Mouse (Mus musculus): ENCODE results near the gene Snap25. TPM values are rescaled to one million over a fixed set of nuclear protein-coding genes. Genes with fewer than 3 reads are reported as not detected.
A peak's percentile ranks its signal among the peaks of the same experiment; 100 is the strongest.

The Snap25 gene
- polyA plus RNA-seq, 1 experiment from 2014 or later, result 266 TPM

DNA sequence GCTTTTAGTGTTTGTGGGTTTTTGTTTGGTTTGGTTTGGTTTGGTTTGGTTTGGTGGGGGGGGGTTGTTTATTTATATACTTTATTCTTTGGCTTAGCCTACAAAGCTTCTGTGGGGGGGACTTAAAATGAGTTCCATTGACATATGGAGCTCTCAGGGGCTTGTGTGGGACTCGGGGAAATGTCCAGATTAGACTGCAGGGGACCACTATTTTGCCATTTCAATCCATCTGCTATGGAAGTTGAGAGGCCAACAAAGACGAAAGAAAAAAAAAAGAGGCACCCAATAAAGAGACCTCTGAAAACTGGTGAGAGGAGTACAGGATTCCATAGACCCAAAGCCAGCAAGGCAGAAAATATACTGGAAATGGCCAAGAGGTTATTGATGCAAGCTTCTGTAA lies 9.9 kb upstream of the Snap25 start:
- no peak overlapping the region for H3K27ac ChIP-seq
- 83% methylated on average over 2 of the region's 2 CpGs for WGBS
- H3K36me3 ChIP-seq (replicated peaks; ENCODE audit: control insufficient read depth, insufficient read depth), result no peaks in the 10 kb centered on the region
- ATAC-seq (ENCODE audit: low FRiP score), result no peak
- H3K9me3 ChIP-seq (ENCODE audit: control insufficient read depth, low read length), result no peaks in the 10 kb centered on the region
- no peak overlapping the region for H3K4me2 ChIP-seq (replicated peaks)
- H3K4me3 ChIP-seq (replicated peaks; ENCODE audit: low read length), result no peak overlapping the region
- H3K4me1 ChIP-seq (replicated peaks; ENCODE audit: control insufficient read depth, insufficient read depth, low read length), result no peaks in the 10 kb centered on the region
- no peak overlapping the region for H3K9ac ChIP-seq
- H3K27me3 ChIP-seq (ENCODE audit: control insufficient read depth, insufficient read depth, low read length), result no peaks in the 10 kb centered on the region
- no peak for DNase-seq (ENCODE audit: low spot score)

DNA sequence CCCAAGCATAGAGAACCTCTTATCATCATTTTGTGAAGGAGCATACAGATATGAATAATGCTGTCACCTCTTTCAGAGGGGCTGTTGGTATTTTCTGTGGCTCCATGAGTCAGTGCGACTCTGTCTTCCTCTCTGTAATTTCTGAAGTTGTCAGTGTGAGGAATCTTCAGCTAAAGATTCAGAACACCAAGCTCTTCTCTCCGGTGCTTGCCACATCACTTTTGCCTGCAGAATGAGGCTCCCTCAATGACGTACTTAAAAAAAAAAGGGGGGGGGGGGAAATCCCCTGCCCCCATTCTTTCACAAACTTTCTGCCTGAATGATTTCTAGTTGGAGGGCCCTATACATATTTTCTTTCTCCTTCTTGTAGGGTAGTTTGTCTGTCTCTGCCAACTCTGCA lies 2.1 kb upstream of the Snap25 start:
- DNase-seq (ENCODE audit: low spot score), result no peak
- H3K4me3 ChIP-seq (replicated peaks; ENCODE audit: low read length), result no peak overlapping the region

DNA sequence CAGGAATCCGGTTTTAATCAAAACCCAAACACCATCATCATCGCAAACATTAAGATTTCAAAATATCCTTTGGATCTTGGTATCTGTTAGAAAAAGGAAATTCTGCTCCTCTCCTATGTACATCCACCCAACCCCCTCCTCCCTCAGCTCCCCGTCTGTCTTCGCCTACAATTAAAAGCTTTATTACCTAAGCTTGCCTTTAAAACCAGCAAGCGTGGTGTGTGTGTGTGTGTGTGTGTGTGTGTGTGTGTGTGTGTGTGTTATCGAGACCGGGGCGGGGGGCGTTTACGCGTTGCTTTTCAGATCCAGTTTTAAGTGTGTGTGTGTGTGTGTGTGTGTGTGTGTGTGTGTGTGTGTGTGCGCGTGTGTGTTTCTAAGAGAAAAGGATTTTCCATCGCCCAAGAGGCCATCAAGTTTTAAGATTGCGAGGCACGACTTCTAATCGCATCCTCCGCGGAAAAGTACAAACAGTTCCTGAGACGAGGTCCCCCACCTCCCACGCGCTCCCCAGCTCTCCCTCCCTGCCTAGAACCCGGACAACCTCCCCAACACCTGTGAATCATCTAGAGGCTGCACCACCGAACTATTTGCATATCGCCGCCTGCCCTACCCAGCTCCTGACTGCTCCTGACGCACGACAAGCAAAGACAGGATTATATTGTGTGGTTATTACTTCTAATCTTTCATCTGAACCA lies 1.4 kb upstream of the Snap25 start:
- peak overlapping the region; percentile 68 for H3K4me2 ChIP-seq (replicated peaks)
- no peaks in the 10 kb centered on the region for H3K9me3 ChIP-seq (ENCODE audit: control insufficient read depth, low read length)
- peak overlapping the region; percentile 74 for H3K27ac ChIP-seq
- 4% methylated on average over 26 of the region's 28 CpGs for WGBS
- no peaks in the 10 kb centered on the region for H3K27me3 ChIP-seq (ENCODE audit: control insufficient read depth, insufficient read depth, low read length)
- H3K4me3 ChIP-seq (replicated peaks; ENCODE audit: low read length), result peak overlapping the region; percentile 55
- peaks cover 23% of the 10 kb centered on the region; the same call in 1 of the 2 replicates for H3K4me1 ChIP-seq (replicated peaks; ENCODE audit: control insufficient read depth, insufficient read depth, low read length)
- ATAC-seq (ENCODE audit: low FRiP score), result peak; percentile 16; the same call in 1 of the 2 replicates
- peak overlapping the region; percentile 66 for H3K9ac ChIP-seq
- peak; percentile 40 for DNase-seq (ENCODE audit: low spot score)
- no peaks in the 10 kb centered on the region for H3K36me3 ChIP-seq (replicated peaks; ENCODE audit: control insufficient read depth, insufficient read depth)

More for the DNA sequence above, 2.1 kb upstream of the Snap25 start:
- no peak overlapping the region for H3K9ac ChIP-seq
- no peaks in the 10 kb centered on the region for H3K27me3 ChIP-seq (ENCODE audit: control insufficient read depth, insufficient read depth, low read length)
- WGBS, result 35% methylated on average over 3 of the region's 3 CpGs
- ATAC-seq (ENCODE audit: low FRiP score), result no peak
- peaks cover 17% of the 10 kb centered on the region; the same call in 1 of the 2 replicates for H3K4me1 ChIP-seq (replicated peaks; ENCODE audit: control insufficient read depth, insufficient read depth, low read length)
- no peak overlapping the region for H3K27ac ChIP-seq
- no peaks in the 10 kb centered on the region for H3K9me3 ChIP-seq (ENCODE audit: control insufficient read depth, low read length)
- peak overlapping the region; percentile 68; the same call in 1 of the 2 replicates for H3K4me2 ChIP-seq (replicated peaks)
- no peaks in the 10 kb centered on the region for H3K36me3 ChIP-seq (replicated peaks; ENCODE audit: control insufficient read depth, insufficient read depth)

DNA sequence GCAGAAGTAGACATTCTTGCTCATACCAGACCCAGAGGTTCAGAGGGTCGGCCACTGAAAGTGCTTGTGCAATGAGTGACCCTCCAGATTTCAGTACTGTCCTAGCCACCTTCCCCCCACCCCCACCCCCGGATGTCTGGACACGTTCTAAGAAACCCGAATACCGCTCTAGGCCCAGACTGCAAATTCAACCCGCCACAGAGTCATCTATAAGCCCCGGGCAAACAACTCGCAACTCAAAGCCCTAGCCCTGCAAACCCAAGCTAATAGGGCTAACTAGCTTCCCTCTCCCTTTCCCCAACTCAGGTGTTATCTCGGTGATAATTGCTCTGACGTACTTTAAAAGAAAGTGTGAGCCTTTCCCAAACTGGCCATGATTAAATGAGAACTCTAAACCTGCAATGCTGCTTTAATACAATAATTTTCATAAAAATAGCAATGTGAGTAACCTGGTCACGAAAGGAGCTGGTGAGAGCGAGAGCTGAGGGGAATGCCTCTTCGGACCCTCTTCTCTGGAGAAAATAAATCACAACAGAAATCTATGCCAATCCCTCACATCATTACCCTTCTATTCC lies 725 bp upstream of the Snap25 start:
- H3K4me3 ChIP-seq (replicated peaks; ENCODE audit: low read length), result peak overlapping the region; percentile 55
- ATAC-seq (ENCODE audit: low FRiP score), result 0 out of 2 replicates have a peak, but pooled peaks have one; percentile 1
- H3K27me3 ChIP-seq (ENCODE audit: control insufficient read depth, insufficient read depth, low read length), result no peaks in the 10 kb centered on the region
- H3K27ac ChIP-seq, result peak overlapping the region; percentile 74
- DNase-seq (ENCODE audit: low spot score), result peak; percentile 44
- no peaks in the 10 kb centered on the region for H3K36me3 ChIP-seq (replicated peaks; ENCODE audit: control insufficient read depth, insufficient read depth)
- H3K4me1 ChIP-seq (replicated peaks; ENCODE audit: control insufficient read depth, insufficient read depth, low read length), result peaks cover 29% of the 10 kb centered on the region
- H3K9ac ChIP-seq, result peak overlapping the region; percentile 66
- peak overlapping the region; percentile 68 for H3K4me2 ChIP-seq (replicated peaks)
- under 1% methylated on average over 13 of the region's 13 CpGs for WGBS
- no peaks in the 10 kb centered on the region for H3K9me3 ChIP-seq (ENCODE audit: control insufficient read depth, low read length)

DNA sequence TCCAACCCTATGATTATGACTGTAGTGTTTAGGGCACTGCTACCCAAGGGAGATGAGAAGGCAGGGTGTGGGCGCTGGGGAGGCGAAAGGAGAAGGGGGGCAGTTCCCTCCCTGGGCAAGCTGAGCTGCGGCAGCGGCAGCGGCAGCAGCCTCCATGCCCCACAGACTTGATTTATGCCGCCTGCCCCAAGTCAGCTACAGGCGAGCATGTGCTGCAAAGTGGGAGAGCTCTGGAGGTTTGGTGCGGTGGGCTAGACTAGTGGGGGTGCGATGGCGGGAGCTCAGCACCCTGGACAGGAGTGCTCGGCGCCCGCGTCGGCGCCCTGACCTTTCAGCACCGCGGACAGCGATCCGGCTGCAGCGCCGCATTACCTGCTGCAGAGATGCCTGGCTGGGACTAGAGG lies 757 bp downstream of the Snap25 start:
- Histone ChIP-seq H3K9ac (peak overlapping the region; percentile 66), H3K27me3 (ENCODE audit: control insufficient read depth, insufficient read depth, low read length) (no peaks in the 10 kb centered on the region), H3K36me3 (replicated peaks; ENCODE audit: control insufficient read depth, insufficient read depth) (no peaks in the 10 kb centered on the region), H3K9me3 (ENCODE audit: control insufficient read depth, low read length) (no peaks in the 10 kb centered on the region), H3K27ac (peak overlapping the region; percentile 93), H3K4me3 (replicated peaks; ENCODE audit: low read length) (peak overlapping the region; percentile 55), H3K4me1 (replicated peaks; ENCODE audit: control insufficient read depth, insufficient read depth, low read length) (peaks cover 32% of the 10 kb centered on the region), H3K4me2 (replicated peaks) (peak overlapping the region; percentile 68)
- ATAC-seq (ENCODE audit: low FRiP score) (peak; percentile 67), DNase-seq (ENCODE audit: low spot score) (peak; percentile 73)
- WGBS, result 0% methylated on average over 22 of the region's 22 CpGs

DNA sequence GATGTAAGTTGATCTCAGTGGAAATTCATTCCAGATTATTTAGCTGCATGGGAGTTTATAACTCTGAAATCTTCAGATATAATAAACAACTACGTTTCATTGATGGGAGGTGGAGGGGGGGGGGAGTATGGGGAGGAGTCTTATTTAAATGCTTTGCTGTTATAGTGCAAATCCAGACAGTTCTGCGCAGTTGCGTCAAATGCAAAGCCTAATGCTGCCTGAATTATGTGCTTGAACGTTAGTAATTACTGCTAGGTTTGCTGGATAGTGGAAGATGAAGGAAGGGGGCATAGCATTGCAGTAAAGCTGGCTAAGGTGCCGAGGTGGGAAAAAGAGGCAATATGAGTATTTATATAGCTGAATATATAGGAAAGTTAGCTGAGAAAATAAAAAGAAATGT lies 2.3 kb downstream of the Snap25 start:
- 0 out of 2 replicates have a peak overlapping the region, but pooled peaks have one; percentile 4 for H3K27ac ChIP-seq
- H3K9me3 ChIP-seq (ENCODE audit: control insufficient read depth, low read length), result no peaks in the 10 kb centered on the region
- no peaks in the 10 kb centered on the region for H3K36me3 ChIP-seq (replicated peaks; ENCODE audit: control insufficient read depth, insufficient read depth)
- DNase-seq (ENCODE audit: low spot score), result no peak
- peak overlapping the region; percentile 45 for H3K9ac ChIP-seq
- no peaks in the 10 kb centered on the region for H3K27me3 ChIP-seq (ENCODE audit: control insufficient read depth, insufficient read depth, low read length)
- H3K4me3 ChIP-seq (replicated peaks; ENCODE audit: low read length), result peak overlapping the region; percentile 55
- peak overlapping the region; percentile 68 for H3K4me2 ChIP-seq (replicated peaks)
- peaks cover 32% of the 10 kb centered on the region for H3K4me1 ChIP-seq (replicated peaks; ENCODE audit: control insufficient read depth, insufficient read depth, low read length)
- ATAC-seq (ENCODE audit: low FRiP score), result no peak
- WGBS, result 51% methylated on average over 5 of the region's 5 CpGs

DNA sequence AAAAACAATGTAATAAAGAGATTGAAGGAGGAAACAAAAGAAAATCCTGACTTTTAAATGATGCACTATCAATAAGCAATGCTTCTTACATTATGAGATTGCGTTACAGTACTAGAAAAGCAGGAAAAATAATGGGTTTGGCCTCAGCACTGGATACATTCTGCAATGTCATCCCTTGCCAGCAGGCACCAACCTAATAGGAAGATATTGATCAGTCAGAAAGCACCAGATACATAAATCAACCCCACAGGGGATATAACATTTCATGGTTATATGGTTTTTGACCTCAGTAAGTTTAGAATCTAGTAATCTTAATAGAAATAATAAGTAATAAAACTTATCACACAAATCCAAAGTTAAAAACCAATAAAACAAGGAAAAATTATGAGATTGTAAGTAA lies 3.1 kb downstream of the Snap25 start:
- H3K4me3 ChIP-seq (replicated peaks; ENCODE audit: low read length), result peak overlapping the region; percentile 55; the same call in 1 of the 2 replicates
- no peaks in the 10 kb centered on the region for H3K9me3 ChIP-seq (ENCODE audit: control insufficient read depth, low read length)
- H3K27me3 ChIP-seq (ENCODE audit: control insufficient read depth, insufficient read depth, low read length), result no peaks in the 10 kb centered on the region
- H3K4me1 ChIP-seq (replicated peaks; ENCODE audit: control insufficient read depth, insufficient read depth, low read length), result peaks cover 32% of the 10 kb centered on the region
- WGBS, result 60% methylated on average over 1 of the region's 1 CpGs
- H3K4me2 ChIP-seq (replicated peaks), result peak overlapping the region; percentile 68; the same call in 1 of the 2 replicates
- no peak overlapping the region for H3K27ac ChIP-seq
- no peaks in the 10 kb centered on the region for H3K36me3 ChIP-seq (replicated peaks; ENCODE audit: control insufficient read depth, insufficient read depth)
- DNase-seq (ENCODE audit: low spot score) (no peak), ATAC-seq (ENCODE audit: low FRiP score) (no peak)
- H3K9ac ChIP-seq, result peak overlapping the region; percentile 45; the same call in 1 of the 2 replicates

DNA sequence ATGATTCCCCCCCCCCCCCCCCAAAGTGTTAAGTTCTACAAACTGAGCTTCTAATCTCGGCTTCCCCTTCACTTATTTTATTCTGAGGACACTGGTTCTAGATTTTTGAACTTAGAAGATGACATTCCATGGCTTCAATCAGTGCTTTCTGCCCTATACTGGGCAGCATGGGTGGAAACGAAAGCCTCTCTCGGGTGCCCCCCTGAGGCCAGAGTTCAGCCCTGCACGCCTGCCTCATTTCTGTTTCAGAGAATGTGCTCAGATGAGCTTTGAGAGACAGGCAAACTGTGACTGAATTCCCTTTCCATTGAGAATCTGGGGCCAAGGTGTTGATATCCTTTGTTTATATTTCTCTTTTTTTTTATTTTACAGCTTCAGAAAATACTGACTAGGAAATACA lies 7.0 kb downstream of the Snap25 start:
- Histone ChIP-seq H3K9ac (no peak overlapping the region), H3K27me3 (ENCODE audit: control insufficient read depth, insufficient read depth, low read length) (no peaks in the 10 kb centered on the region), H3K4me1 (replicated peaks; ENCODE audit: control insufficient read depth, insufficient read depth, low read length) (peaks cover 23% of the 10 kb centered on the region), H3K4me2 (replicated peaks) (no peak overlapping the region), H3K36me3 (replicated peaks; ENCODE audit: control insufficient read depth, insufficient read depth) (no peaks in the 10 kb centered on the region), H3K27ac (no peak overlapping the region), H3K9me3 (ENCODE audit: control insufficient read depth, low read length) (no peaks in the 10 kb centered on the region), H3K4me3 (replicated peaks; ENCODE audit: low read length) (no peak overlapping the region)
- no peak for DNase-seq (ENCODE audit: low spot score)
- no peak for ATAC-seq (ENCODE audit: low FRiP score)
- WGBS, result 26% methylated on average over 4 of the region's 4 CpGs

DNA sequence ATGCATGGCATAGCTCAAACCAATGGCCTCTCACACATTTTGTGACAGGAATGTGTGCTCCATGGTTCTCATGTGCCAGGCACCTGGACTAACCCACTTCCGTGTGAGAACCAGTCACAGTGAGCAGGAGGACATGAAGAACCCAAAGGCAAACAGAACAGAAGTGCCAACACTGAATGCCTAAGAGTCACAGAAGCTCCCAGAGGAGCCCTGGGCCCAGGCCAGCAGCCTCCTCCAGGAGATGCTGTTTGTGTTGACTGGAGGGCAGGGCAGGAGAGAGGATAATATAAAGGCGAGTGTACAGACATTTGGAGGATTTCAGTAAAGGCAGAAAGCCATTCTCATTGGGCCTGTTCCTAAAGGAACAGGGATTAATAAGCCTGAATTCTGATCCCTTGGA lies 25.0 kb downstream of the Snap25 start:
- ATAC-seq (ENCODE audit: low FRiP score), result no peak
- no peaks in the 10 kb centered on the region for H3K27me3 ChIP-seq (ENCODE audit: control insufficient read depth, insufficient read depth, low read length)
- peaks cover 7% of the 10 kb centered on the region; the same call in 1 of the 2 replicates for H3K9me3 ChIP-seq (ENCODE audit: control insufficient read depth, low read length)
- no peak overlapping the region for H3K27ac ChIP-seq
- no peak overlapping the region for H3K4me2 ChIP-seq (replicated peaks)
- no peak overlapping the region for H3K9ac ChIP-seq
- no peak for DNase-seq (ENCODE audit: low spot score)
- H3K36me3 ChIP-seq (replicated peaks; ENCODE audit: control insufficient read depth, insufficient read depth), result no peaks in the 10 kb centered on the region
- 85% methylated on average over 2 of the region's 2 CpGs for WGBS
- H3K4me3 ChIP-seq (replicated peaks; ENCODE audit: low read length), result no peak overlapping the region
- no peaks in the 10 kb centered on the region for H3K4me1 ChIP-seq (replicated peaks; ENCODE audit: control insufficient read depth, insufficient read depth, low read length)
